In genomic region chr2:58778986-58779495, GRCm38 (mm10) we compare ENCODE assay signal across 19 mouse cellular contexts.
DNase-seq lines count a peak whose midpoint lies in the region; ATAC-seq and TF ChIP-seq lines count a peak whose summit lies in the region.
"Had no signal": no experiment of that assay in that cellular context is flagged by ENCODE, and none has a peak within 500 bp of the region (broad histone marks: within the 10 kb centered on the region; RNA-seq: fewer than 3 reads in every experiment).

No protein-coding gene starts in this region.

- WGBS in liver, postnatal 0 days (ENCODE audit: insufficient replicate concordance) = 68% methylated on average over 3 of the region's 3 CpGs
- 52% methylated on average over 3 of the region's 3 CpGs for WGBS in liver, embryonic 12.5 days (ENCODE audit: insufficient replicate concordance)
- 91% methylated on average over 3 of the region's 3 CpGs for WGBS in midbrain, embryonic 11.5 days
- 89% methylated on average over 3 of the region's 3 CpGs for WGBS in midbrain, postnatal 0 days

- ATAC-seq in liver, postnatal 0 days = peak; percentile 4; the same call in 1 of the 2 replicates
- ATAC-seq in liver, embryonic 12.5 days = no peak
- ATAC-seq in midbrain, embryonic 11.5 days (ENCODE audit: low FRiP score) = no peak
- ATAC-seq in midbrain, postnatal 0 days (ENCODE audit: low FRiP score) = no peak
- ATAC-seq: forebrain, embryonic 14.5 days had no signal

- H3K9ac ChIP-seq in liver, postnatal 0 days (replicated peaks) = no peak overlapping the region
- no peak overlapping the region for H3K9ac ChIP-seq in liver, embryonic 12.5 days
- H3K9ac ChIP-seq in midbrain, embryonic 11.5 days (ENCODE audit: low read length) = no peak overlapping the region
- no peak overlapping the region for H3K9ac ChIP-seq in midbrain, postnatal 0 days (replicated peaks; ENCODE audit: low read length, poor library complexity, severe bottlenecking)
- H3K9ac ChIP-seq: embryonic facial prominence, embryonic 15.5 days; heart, embryonic 13.5 days had no signal

- no peak overlapping the region for H3K4me2 ChIP-seq in liver, postnatal 0 days (ENCODE audit: low read depth, low read length)
- H3K4me2 ChIP-seq in liver, embryonic 12.5 days = no peak overlapping the region
- no peak overlapping the region for H3K4me2 ChIP-seq in midbrain, embryonic 11.5 days
- no peak overlapping the region for H3K4me2 ChIP-seq in midbrain, postnatal 0 days (ENCODE audit: low read depth, low read length, poor library complexity, severe bottlenecking)
- H3K4me2 ChIP-seq: embryonic facial prominence, embryonic 15.5 days; heart, embryonic 13.5 days had no signal

- H3K4me1 ChIP-seq in liver, postnatal 0 days (ENCODE audit: insufficient read depth) = no peaks in the 10 kb centered on the region
- H3K4me1 ChIP-seq in liver, embryonic 12.5 days = no peaks in the 10 kb centered on the region
- no peaks in the 10 kb centered on the region for H3K4me1 ChIP-seq in midbrain, embryonic 11.5 days (ENCODE audit: control insufficient read depth, insufficient read depth, low read length)
- H3K4me1 ChIP-seq in midbrain, postnatal 0 days (ENCODE audit: insufficient read depth, low read length) = no peaks in the 10 kb centered on the region
- H3K4me1 ChIP-seq: forebrain, embryonic 10.5 days; heart, embryonic 13.5 days had no signal

- no peak for DNase-seq in liver, postnatal 0 days
- peak; percentile 56 for DNase-seq in midbrain, embryonic 11.5 days (ENCODE audit: low spot score, missing footprints)
- no peak for DNase-seq in midbrain, postnatal 0 days (ENCODE audit: low spot score)
- DNase-seq in lung, postnatal 36 days = peak; percentile 26
- no peak for DNase-seq in right cerebral cortex, adult 18-20 months
- DNase-seq: adrenal gland, adult 2 months; adrenal gland, postnatal 25 days; cerebellum, adult 18-20 months; cerebellum, adult 9-11 months; cerebellum, postnatal 36 days; gastrocnemius, adult 2 months; gastrocnemius, postnatal 25 days; heart, postnatal 36 days had no signal

- H3K36me3 ChIP-seq in liver, postnatal 0 days (replicated peaks; ENCODE audit: insufficient read depth, low read length) = no peaks in the 10 kb centered on the region
- no peaks in the 10 kb centered on the region for H3K36me3 ChIP-seq in liver, embryonic 12.5 days
- no peaks in the 10 kb centered on the region for H3K36me3 ChIP-seq in midbrain, embryonic 11.5 days (ENCODE audit: control insufficient read depth, insufficient read depth, low read length)
- no peaks in the 10 kb centered on the region for H3K36me3 ChIP-seq in midbrain, postnatal 0 days (ENCODE audit: insufficient read depth, low read length)
- H3K36me3 ChIP-seq: embryonic facial prominence, embryonic 15.5 days; forebrain, embryonic 10.5 days; heart, embryonic 13.5 days had no signal

- TF ChIP-seq EP300 in liver, postnatal 0 days (IDR thresholded peaks at IDR 0.05; ENCODE audit: low read depth) = no peak

- H3K27me3 ChIP-seq in liver, postnatal 0 days (ENCODE audit: insufficient read depth, low read length) = no peaks in the 10 kb centered on the region
- no peaks in the 10 kb centered on the region for H3K27me3 ChIP-seq in liver, embryonic 12.5 days (replicated peaks)
- no peaks in the 10 kb centered on the region for H3K27me3 ChIP-seq in midbrain, embryonic 11.5 days (ENCODE audit: control insufficient read depth, insufficient read depth, low read length)
- H3K27me3 ChIP-seq in midbrain, postnatal 0 days (ENCODE audit: insufficient read depth, low read length) = no peaks in the 10 kb centered on the region
- H3K27me3 ChIP-seq: embryonic facial prominence, embryonic 15.5 days; heart, embryonic 13.5 days had no signal

- no peak overlapping the region for H3K27ac ChIP-seq in liver, postnatal 0 days (ENCODE audit: low read depth)
- no peak overlapping the region for H3K27ac ChIP-seq in liver, embryonic 12.5 days
- H3K27ac ChIP-seq in midbrain, embryonic 11.5 days (ENCODE audit: low read depth, low read length) = no peak overlapping the region
- no peak overlapping the region for H3K27ac ChIP-seq in midbrain, postnatal 0 days (ENCODE audit: low read depth, low read length)
- H3K27ac ChIP-seq: embryonic facial prominence, embryonic 15.5 days; forebrain, embryonic 10.5 days; gastrocnemius, adult 2 months; heart, embryonic 13.5 days had no signal

- no peaks in the 10 kb centered on the region for H3K9me3 ChIP-seq in liver, postnatal 0 days (ENCODE audit: low read length)
- no peaks in the 10 kb centered on the region for H3K9me3 ChIP-seq in liver, embryonic 12.5 days (replicated peaks)
- no peaks in the 10 kb centered on the region for H3K9me3 ChIP-seq in midbrain, embryonic 11.5 days (ENCODE audit: control insufficient read depth, low read length)
- no peaks in the 10 kb centered on the region for H3K9me3 ChIP-seq in midbrain, postnatal 0 days (ENCODE audit: low read length)
- H3K9me3 ChIP-seq: embryonic facial prominence, embryonic 15.5 days; forebrain, embryonic 10.5 days; heart, embryonic 13.5 days had no signal

- no peak for TF ChIP-seq CTCF in liver, postnatal 0 days (IDR thresholded peaks at IDR 0.05; ENCODE audit: low read depth)
- no peak for TF ChIP-seq CTCF in midbrain, postnatal 0 days (IDR thresholded peaks at IDR 0.05)

- no peak overlapping the region for H3K4me3 ChIP-seq in liver, postnatal 0 days (ENCODE audit: low read depth, low read length)
- H3K4me3 ChIP-seq in liver, embryonic 12.5 days = no peak overlapping the region
- no peak overlapping the region for H3K4me3 ChIP-seq in midbrain, embryonic 11.5 days (ENCODE audit: low read depth, low read length)
- no peak overlapping the region for H3K4me3 ChIP-seq in midbrain, postnatal 0 days (ENCODE audit: low read depth, low read length)
- H3K4me3 ChIP-seq: embryonic facial prominence, embryonic 15.5 days; erythroblast, embryonic 14.5 days; forebrain, embryonic 10.5 days; gastrocnemius, adult 2 months; heart, embryonic 13.5 days had no signal

Comparison
In these comparisons a context has a peak if more than half of its experiments do, and no peak if none do; other contexts are left out.
1. DNase-seq: peak in midbrain, embryonic 11.5 days (single experiment) and lung, postnatal 36 days (single experiment); none in liver, postnatal 0 days (single experiment), midbrain, postnatal 0 days (single experiment) and right cerebral cortex, adult 18-20 months (single experiment).